Mouse (Mus musculus) yolk sac, embryonic 10.5 days (tissue): Measurements from ENCODE around the gene Kcnip1.
A peak's percentile ranks its signal among the peaks of the same experiment; 100 is the strongest.

Source experiments
- DNase-seq: peaks from one replicate; pipeline ENCODE4 v3.0.0-alpha.2; 2017; ENCODE audit warnings: low spot score

Kcnip1 gene

GRCm38 (mm10) chr11:33902377-33902776 lies 90.6 kb downstream of the Kcnip1 start:
- no peak for DNase-seq

- DNase-seq: no peak
These were observed 91.2 kb downstream of the Kcnip1 start for GRCm38 (mm10) chr11:33901783-33902182.

DNA sequence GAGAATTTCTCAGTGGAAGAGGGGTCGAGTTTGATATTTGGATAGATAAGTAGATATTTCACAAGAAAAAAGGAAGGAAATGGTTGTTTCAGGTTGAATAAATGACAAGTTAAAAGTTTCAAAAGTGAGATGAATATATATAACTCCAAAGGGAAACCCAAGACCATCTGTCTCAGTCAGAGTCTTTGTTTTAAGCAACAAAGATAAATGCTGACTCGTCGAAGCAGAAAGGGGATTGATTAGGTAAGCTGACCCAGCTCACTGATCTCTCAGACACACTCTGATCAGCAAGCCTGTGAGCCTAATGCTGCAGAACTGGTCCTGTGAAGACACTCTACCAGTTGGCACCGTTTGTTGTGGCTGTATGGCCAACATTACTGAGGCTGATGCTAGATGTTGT lies 101.9 kb downstream of the Kcnip1 start:
- no peak for DNase-seq

DNA sequence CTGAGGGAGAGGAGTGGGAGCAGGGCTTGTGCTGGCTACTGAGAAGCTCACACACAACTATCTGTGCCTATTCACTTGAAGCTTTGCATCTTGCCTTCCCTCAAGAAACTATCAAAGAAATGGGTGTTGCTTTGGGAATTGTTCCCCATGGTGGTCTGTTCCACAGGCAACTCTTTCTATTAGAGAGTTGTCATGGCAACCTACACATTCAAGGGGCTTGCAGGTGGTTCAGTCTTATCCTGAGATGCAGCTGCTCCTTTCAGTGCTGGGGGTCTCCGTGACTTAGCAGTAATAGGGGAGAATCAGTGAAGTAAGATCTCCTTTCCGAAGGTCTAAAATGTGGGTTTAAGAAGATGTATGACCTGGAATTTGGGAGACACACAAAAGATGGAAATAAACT lies 102.6 kb downstream of the Kcnip1 start:
- no peak for DNase-seq

GRCm38 (mm10) chr11:33887660-33888059 lies 105.3 kb downstream of the Kcnip1 start:
- no peak for DNase-seq

GRCm38 (mm10) chr11:33885981-33886380 lies 107.0 kb downstream of the Kcnip1 start:
- DNase-seq: no peak

- DNase-seq: no peak
These were observed 110.1 kb downstream of the Kcnip1 start for GRCm38 (mm10) chr11:33882731-33883328.

- no peak for DNase-seq
These were observed 118.0 kb downstream of the Kcnip1 start for GRCm38 (mm10) chr11:33874925-33875324.

GRCm38 (mm10) chr11:33873071-33873781 lies 119.7 kb downstream of the Kcnip1 start:
- peak; percentile 44 for DNase-seq

DNA sequence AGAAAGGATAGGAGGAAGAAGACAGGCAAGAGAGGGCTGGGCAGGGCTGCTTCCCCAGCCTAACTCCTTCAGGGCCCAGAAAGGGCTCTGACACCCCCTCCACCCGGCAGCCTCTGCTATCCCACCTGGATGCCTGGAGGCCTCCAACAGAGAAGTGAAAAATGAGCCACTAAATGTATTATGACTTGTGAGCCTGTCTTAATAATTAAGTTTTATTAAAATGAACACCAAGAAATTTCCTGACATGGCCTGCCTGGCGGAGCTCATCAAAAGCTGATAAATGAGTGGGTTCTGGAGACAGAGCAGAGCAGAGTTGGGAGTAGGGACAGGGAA lies 120.3 kb downstream of the Kcnip1 start:
- no peak for DNase-seq

GRCm38 (mm10) chr11:33871998-33872715 lies 120.8 kb downstream of the Kcnip1 start:
- DNase-seq: peak; percentile 30

DNA sequence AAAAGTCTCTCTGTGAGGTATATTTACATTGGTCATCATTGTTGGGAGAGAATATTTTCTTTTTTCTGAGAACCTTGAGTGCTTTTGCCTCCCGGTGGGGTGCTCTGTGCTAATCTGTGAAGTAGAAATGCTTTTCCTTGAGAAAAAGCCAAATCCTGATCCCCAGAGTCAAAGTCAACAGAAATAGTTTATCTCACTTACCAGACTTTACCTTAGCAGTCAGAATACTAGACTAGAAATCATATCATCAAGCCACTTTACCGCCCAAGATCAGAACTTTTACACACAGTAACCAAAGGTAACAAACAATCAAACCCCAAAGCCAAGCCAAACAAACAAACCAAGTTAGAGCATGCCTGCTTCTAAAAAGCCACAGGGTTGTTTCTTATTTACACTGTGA lies 122.7 kb downstream of the Kcnip1 start:
- no peak for DNase-seq

- DNase-seq: no peak
These were observed 123.4 kb downstream of the Kcnip1 start for GRCm38 (mm10) chr11:33869559-33869958.

DNA sequence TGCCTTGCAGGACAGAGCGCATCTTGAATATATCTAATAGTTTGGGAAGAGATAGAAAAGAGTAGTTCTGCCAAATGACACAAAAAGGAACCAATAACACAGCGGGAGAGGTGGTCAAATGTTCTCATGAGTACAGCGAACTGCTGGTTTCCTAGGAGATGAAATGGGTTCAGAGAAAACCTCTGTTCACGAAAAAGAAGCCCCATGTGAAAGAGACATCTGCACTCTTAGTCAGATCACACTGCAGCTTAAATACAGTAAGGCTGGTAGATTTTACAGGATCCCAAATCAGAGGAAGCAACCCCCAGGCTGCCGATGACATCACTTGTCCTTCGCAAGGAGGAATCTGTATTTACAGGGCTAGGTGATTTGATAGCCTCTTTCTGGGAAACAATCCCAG lies 126.2 kb downstream of the Kcnip1 start:
- no peak for DNase-seq

- no peak for DNase-seq
These were observed 128.7 kb downstream of the Kcnip1 start for GRCm38 (mm10) chr11:33864245-33864644.

GRCm38 (mm10) chr11:33861823-33862222 lies 131.1 kb downstream of the Kcnip1 start:
- DNase-seq: no peak

DNA sequence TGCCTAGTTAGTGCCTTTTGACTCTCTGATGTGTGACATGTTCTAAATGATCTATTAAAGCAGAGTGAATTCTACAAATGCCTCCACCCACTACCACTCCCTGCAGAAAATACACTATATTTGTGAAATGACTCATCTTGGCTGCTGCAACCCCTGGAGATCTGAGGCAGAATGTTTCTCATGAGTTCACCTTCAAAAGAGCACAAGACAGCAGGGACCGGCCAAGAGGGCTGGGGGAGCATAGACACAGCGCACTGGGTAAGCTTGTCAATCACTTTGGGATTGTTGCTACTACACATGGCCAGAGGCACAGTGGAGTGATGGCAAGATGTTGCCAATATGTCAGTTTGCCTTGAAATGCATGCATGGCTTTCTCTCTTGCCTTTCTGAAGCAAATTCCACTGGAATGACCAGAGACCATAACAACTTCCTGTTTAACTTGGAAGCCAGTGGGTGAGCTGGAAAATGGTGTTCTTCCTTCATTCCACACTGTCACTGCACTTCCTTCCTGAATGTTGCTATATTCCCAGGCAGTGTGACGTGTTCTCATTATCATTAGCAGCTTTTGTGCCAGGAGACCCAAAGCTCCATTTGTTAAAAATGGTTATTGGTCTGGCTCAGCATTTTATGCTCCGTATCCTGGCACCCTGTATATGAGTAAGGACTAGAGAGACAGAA lies 131.9 kb downstream of the Kcnip1 start:
- no peak for DNase-seq

DNA sequence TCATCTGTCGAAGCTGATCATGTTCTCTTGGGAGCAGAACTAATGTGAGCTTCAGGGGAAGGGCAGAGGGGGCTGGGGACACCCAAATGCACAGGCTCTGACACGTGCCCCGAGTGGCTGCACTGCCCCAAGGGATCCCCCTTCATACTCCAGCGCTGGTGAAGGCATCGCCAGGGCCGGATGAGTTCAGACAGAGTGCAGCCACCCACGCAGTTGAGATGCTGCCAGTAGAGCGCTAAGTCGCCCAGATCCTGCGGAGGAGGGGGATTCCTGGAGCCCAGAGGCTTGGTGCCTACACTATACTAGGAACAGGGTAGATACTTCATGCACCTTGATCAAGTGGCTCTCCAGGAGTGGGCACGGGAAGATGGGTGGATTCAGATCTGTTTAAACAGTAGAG lies 143.3 kb downstream of the Kcnip1 start:
- DNase-seq: no peak

- DNase-seq: no peak
These were observed 144.3 kb downstream of the Kcnip1 start for GRCm38 (mm10) chr11:33848685-33849084.

DNA sequence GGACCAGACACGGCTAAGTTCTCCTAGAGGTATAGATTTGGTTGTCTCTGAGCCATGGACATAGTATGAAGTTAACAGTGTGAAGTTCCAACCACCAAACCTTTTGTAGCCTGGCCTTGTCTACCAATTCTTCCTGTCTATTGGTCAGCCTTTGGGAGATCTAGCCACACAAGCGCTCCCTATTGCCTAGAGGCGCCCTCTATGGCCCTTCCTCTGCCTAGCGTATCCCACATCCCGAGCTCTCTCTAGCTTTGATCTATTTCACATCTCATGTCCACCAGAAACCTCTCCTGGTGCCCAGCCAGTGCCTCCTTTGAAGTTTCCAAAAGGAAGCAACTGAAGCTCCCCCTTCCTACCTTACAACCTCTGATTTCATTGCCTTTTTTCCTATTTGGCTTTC lies 147.0 kb downstream of the Kcnip1 start:
- DNase-seq: no peak

- peak; percentile 3 for DNase-seq
These were observed 149.6 kb downstream of the Kcnip1 start for GRCm38 (mm10) chr11:33843294-33843864.

DNA sequence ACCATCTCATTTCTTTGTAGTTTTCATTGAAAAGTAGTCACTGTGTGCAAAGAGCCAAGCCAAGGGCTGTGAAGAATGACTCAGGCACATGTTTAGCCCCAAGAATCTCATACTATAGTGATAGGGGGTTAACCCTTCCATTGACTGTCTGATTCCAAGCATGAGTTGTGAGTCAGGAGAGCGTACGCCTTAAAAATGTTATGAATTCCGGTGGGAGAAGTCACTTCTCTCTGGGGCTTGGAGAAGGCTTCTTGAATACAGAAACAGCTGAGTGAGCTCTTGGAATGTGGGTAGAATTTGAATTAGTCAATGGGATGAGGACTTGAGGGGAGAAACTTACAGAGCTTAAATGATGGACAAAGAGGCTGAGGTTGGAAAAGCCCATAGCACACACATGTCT lies 153.9 kb downstream of the Kcnip1 start:
- no peak for DNase-seq

- DNase-seq: no peak
These were observed 163.2 kb downstream of the Kcnip1 start for GRCm38 (mm10) chr11:33829774-33830173.
